Mouse (Mus musculus): ENCODE measurements around the gene Lsamp.
A peak's percentile ranks its signal among the peaks of the same experiment; 100 is the strongest.

The Lsamp gene

DNA sequence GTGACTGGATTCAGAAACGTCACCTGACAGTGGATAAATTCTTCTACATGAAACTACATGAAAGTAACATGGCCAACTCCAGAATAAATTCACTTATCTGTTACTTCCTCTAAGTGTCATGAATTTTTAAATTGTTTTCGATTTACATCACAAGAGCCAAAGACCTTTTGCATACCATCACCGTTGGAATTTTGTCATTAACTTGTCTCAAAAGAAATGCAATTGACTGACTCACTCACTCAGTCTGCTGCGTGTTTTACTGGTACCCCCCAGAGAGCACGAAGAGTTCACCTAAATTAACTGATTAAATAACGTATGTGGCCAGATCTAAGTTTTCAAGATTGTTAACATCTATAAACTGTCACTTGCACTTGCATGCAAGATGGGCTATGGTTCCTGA is 672.7 kb downstream of the Lsamp start:
- no peak for DNase-seq (ENCODE audit: low read depth, low spot score)

DNA sequence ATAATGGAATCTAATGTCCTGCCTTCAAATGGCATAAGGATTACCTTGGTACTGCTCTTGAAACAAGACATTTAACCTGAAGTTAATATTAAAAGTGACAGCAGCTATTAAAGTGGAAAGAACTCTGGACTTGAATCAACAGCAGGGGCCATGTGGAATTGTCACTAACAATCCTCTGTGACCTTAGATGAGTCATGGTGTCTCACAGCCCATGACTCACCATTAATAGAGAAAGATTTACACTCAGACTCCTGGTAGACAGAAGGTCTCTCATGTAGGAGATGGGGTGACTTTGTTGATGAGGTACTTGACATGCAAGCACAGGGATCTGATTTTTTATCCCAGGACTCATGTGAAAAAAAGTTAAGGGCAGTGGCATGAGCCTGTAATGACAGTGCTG is 701.4 kb downstream of the Lsamp start:
- DNase-seq (ENCODE audit: low read depth, low spot score): no peak

DNA sequence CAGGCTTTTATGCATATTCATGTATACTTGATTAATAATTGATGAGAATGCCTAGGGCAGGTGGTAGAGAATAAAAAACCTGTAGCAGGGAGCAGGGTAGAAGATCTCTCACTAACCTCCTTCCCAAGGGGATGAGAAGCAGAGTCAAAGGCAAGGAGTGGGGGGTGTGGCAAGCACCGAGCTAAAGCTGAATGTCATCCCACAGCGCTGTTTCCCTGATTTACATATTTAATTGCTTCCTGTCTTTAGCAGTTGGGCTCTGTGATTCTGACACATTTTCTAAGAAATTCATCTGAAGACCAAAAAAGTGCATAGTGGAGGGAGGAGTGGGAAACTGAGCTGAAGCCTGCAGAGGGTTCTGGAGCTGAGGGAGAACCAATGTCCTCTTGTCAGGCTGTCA is 708.1 kb downstream of the Lsamp start:
- no peak for DNase-seq (ENCODE audit: low read depth, low spot score)

DNA sequence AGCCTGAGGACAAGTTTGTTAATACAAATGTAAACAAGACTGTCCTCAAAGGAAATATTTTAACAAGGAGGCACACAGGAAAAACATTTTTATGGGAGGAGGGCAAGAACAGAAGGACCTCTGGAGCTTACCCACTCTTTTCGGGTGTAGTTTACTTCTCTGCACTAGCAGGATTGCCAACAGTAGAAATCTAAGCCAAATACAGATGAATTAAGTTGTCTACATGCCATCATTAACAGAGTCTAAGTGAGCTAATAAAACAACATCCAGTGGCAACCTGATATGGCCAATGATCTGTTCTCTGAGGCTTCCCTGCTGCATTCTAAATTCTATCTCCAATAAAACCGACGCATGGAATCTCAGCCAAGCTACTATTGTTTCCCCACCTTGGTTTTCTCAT is 713.1 kb downstream of the Lsamp start:
- DNase-seq (ENCODE audit: low read depth, low spot score): no peak

DNA sequence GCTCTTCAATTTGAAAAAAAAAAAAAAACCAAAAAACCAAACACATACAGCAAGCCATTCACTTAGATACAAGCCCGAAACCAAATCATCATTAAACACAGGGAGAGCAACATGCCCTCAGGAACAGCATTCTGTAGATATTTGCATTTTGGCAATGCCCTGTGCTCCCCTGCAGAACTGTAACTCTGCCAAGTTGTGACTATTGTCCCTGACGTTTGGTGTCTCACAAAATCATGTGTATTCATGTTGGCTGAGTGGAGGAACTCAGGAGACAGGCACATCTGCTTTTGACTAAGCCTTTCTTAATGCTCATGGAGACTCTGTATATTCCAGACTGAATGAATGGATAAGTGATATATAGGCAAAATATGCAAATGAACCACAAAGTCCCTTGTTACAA is 724.4 kb downstream of the Lsamp start:
- DNase-seq (ENCODE audit: low read depth, low spot score): no peak

DNA sequence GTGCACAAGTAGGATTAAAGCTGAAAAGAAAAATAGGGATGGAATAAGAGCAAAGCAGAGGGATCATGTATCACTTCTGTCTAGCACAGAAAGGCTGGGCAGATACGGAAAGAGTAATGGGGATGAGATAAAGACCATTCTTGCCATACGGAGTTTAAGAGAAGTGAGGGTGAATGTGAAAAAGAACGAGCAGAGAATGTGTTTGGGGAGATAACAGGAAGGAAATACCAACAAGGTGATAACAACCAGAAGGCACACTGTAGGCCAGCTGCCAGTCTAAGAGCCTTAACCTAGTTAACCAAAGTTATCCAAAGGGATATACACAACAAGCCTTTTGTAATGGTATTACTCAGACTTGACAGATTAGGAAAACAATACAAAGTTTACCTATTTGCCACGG is 725.4 kb downstream of the Lsamp start:
- no peak for DNase-seq (ENCODE audit: low read depth, low spot score)

DNA sequence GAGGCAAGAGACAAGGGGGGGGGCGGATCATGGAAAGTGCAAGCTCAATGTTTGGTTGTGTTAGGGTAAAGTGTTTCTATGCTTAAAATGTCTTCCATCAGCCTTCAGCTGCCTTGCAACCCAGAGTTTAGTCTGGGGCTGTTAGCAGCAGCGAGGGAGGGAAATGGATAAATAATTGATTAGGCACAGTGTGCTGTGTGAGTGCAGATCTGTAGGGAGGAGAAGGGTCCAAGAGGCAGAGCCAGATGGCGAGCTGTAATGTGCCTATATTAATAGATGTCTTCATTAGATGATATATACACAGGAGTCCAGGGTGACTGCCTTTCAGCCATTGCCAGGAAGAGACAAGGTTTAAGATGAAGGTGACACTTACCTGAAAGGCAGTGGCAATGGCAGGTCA is 725.9 kb downstream of the Lsamp start:
- no peak for DNase-seq (ENCODE audit: low read depth, low spot score)

DNA sequence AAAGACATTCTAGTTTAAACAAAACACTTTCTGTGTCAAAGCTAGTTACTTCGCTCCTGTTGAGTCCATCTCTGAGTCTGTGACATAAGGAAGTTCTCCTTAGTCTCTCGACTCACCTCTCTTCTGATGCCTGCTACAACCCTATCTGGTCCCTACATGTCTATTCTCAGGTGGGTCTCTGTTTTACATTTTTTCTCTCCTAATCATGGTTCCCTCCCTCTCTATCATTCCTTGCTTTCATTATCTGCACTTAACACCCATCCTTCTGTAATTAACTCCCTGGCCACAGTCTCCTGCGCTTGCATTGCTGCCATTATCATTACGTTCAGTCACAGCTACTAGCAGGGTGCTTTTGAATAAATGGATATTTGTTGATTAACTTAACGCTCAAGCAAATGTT is 726.3 kb downstream of the Lsamp start:
- no peak for DNase-seq (ENCODE audit: low read depth, low spot score)

DNA sequence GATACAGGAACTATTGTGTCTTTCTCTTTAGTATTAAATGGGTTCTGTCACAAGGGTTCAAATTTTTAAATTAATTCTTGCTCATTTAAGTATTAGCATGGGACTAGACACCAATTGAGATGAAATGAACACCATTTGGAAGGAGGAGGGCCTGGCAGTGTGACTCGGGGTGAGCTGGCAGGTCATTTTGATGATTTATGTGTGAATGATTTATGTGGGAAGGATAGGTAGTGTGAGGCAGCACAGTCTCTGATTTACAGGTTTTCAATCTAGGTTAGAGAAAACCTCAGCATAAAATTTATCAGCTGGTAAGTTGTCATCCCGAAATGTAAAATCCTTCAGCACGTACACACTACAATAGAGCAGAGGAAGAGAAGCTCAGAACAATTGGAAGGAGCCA is 729.6 kb downstream of the Lsamp start:
- DNase-seq (ENCODE audit: low read depth, low spot score): no peak

DNA sequence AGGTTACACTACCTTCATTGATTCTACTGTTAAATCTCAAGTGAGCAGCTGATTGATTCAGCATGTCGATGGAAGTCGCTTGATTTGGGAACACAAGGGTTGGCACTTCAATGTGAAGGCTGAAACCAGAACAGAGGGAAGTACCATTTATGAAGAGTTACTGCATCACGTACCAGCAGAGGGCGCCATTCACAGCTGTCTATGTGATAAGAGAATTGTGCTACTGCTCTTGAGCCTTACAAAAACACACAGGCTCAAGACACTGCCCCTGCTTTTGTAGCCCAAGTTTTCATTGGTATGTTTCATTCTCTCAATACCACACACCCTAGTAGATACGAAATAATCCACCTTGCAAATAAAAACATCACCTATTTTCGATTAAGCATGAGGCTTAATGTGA is 754.9 kb downstream of the Lsamp start:
- DNase-seq (ENCODE audit: low read depth, low spot score): peak; percentile 1

DNA sequence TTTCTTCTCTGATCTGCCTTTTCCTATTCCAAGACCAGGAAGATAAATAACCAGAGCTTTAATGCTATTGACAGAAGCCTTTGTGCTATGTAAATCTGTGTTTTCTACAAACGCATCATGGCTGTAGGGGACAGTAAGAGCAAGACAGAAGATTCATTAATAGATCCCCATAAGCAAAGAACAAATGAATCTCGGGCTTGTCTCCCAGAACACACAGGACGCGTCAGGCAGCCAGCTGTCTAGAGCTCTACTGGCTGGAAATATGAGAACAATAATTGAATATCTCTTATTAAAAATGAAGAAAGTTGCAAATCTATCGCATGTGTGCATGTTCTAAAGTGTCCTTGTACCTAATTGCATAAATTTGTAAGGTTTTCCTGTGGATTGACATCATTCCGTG is 755.6 kb downstream of the Lsamp start:
- no peak for DNase-seq (ENCODE audit: low read depth, low spot score)

DNA sequence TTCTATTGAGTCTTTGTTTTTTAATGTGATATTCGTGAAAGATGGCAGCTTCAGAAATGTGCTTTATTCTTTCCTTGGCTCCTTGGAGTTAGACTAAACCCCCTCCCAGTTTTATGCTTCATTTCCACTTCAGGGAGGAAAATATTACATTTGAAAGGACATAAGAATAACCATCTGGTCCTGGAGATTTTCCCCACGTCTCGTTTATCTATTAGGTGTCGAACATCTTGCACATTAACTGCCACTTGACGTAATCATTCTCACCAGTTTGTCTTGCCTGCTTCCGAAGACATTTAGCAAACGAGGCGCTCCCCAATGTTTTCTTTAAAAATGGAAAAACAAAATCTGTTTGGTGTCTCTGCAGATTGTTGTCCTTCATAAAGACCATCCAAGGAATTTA is 756.1 kb downstream of the Lsamp start:
- no peak for DNase-seq (ENCODE audit: low read depth, low spot score)

DNA sequence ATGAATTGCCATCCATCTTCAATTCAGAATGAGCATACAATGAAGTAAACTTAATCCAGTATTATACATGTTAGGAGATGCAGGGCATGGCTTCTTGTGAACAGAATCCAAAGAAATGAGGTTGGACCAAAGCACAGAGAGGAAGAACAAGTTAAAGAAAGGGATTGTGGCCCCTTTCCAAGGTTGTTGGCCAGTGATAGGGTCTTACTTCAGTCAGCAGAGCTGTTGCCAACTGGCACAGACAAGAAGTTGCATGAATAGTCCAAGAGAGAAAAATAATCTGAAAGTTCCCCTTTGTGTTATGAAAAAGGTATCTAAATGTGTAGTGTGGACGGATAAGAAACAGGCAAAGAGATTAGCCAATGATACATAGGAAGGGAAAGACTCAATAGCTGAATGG is 843.0 kb downstream of the Lsamp start:
- no peak for DNase-seq (ENCODE audit: low read depth, low spot score)

DNA sequence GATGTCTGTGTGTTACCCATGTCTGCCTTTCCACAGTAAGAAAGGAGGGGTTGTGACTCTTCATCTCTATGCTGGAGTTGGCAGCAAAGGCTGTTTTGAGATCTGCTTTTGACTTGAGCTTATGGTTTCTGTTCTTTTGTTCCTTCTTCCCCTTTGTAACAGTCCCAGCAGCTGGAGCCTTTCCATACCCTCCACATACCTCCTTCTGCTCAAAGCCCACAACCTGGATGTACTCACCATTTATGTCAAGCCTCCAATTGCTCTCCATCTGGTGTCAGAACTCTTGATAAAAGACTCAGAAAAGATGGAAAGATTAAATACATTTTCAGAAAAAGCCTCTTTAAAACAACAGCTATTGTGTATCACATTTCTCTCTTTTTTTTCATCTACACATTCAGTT is 847.4 kb downstream of the Lsamp start:
- no peak for DNase-seq (ENCODE audit: low read depth, low spot score)

DNA sequence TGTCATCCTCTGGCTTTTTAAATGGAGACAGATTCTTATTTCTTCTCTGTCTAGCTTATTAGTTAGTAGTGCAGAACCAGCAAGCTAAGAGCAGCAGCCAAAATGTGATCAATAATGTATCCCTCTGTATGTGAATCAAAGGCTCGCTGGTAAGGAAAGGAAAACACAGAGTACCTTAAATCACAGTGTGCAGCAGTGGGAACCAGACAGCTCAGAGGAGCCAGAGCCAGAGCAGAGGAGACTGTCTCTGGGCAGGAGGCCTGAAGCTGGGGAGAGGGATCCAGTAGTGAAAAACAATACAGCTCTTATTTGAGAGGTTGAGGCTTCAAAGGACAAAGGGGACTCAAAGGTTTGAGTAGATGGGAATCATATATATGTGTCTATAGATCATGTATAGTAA is 857.6 kb downstream of the Lsamp start:
- no peak for DNase-seq (ENCODE audit: low read depth, low spot score)

DNA sequence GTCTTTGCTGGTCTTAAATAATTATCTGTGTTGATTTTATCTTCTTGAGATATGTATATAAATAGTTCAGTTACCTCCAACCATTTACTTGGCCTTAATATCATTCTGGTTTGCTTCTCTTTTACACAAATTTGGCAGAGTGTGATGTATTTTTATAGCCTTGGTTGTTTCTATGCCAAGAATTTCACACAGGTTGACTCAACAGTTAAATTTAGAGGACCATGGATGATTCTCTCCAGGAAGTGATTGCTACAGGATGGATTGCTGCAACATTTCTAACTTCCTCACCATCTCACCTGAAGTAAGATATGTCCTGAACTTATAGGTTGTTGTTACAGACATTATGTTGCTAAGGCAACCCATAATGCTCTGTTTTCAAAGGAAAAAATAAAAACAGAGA is 882.6 kb downstream of the Lsamp start:
- no peak for DNase-seq (ENCODE audit: low read depth, low spot score)

DNA sequence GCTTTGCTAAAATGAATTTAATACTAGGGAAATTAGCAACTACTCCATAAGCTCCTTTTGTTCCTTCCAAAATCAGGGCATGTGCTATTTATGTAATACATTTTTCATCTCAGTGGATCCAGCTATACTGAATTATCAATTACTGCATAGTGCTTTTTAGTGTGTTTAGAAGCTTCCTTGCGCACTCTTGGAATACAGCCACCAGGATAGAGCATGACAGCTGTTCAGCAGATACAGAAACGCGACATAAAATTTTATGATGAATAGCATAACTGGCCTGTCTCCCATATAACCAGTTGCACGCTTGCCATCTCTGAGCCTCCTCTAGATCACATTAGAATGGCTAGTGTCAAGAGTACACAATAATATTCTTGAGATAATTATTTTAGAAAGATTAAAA is 894.1 kb downstream of the Lsamp start:
- DNase-seq (ENCODE audit: low read depth, low spot score): no peak

DNA sequence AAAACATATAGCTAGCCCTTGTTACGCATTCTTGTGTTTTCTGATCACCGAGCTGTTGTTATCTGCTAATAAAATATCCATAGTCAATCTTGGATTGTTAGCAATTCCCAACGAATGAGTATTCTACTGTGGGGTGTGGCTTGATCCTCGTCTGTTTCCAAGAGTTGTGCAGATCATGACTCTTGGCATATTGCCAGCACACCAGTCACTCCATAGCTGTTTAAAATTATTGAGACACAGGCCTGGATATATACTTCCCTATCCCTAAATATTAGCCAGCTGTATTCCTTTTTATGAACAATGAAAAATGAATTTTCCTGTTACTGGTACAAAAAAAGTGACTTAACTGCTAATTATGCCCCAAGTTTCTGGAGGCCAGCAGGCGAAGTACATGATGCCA is 897.8 kb downstream of the Lsamp start:
- no peak for DNase-seq (ENCODE audit: low read depth, low spot score)

DNA sequence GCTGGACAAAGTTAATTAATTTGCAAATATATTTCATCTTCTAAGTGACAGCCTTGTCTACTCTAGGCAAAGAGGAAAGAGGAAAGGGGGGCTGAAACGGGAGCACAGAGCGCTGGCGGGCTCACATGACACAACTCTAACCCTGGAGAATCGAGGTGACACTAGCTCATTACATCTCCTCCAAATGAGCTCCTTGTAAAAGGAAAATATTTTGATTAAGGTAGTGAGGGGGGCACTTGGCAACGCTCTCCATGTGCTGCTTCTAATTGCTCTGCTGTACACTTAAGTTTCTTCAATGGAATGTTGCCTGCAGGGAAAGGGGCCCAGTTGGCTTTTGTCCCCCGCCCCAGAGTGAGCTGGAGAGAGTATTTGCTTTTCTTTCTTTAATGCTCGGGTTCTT is 907.2 kb downstream of the Lsamp start:
- no peak for DNase-seq (ENCODE audit: low read depth, low spot score)

DNA sequence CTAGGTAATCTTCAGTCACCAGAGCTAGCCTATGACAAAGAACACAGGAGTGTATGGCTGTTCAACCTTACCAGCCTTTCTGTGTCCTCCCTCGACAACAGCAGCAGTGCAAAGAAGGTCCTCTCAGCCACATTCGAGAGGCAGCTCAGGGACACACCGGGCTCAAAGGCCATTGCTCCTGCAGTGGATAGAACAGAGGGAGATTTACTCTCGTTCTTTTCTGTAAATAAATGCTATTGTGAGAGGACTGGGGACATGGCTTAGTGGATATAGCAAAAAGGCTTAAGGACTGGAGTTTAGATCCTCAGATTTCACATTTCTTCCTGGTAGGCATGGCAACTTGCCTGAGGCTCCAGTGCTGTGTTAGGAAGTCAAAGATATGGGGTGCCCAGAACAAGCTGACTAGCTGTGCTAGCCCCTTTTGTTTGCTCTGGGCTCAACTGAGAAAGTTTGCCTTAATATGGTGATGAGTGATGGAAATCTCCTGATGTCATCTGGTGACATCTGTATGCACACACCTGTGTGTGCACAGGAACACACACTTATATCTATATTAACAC is 913.7 kb downstream of the Lsamp start:
- no peak for DNase-seq (ENCODE audit: low read depth, low spot score)

DNA sequence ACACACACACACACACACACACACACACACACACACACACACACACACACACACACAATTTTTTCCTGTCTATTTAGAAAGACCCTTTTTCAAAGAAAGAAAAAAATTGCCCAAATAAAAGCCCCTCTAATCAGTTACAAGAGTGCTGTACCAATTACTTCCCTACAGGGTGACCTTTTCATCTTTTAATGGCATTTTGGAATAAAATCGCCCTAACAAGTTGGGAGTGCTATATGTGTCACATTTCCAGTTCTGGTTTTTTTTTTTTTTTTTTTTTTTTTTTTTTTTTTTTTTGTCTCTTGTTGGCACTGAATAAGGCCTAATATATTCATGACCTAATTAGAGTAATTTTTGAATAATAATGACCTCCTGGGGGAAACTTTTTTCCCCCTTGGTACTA is 923.7 kb downstream of the Lsamp start:
- DNase-seq (ENCODE audit: low read depth, low spot score): no peak

DNA sequence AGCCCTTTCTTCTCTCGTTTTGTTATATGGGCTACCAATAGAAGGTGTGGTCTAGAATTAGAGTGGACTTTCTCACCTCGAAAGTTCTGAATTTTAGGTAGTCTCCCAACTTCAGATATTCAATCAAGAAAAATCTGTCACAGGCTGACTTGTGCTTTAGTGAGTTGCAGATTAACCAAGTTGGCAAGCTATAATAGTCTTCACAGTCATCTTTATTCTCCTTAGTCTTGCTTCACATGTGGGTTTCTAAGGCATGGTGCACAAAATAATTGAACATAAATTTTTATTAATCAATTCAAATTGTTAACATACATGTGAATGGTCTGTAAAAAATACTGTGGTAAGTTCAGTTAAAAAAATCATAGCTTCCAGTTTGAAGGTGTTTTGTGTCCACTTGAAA is 930.0 kb downstream of the Lsamp start:
- no peak for DNase-seq (ENCODE audit: low read depth, low spot score)

DNA sequence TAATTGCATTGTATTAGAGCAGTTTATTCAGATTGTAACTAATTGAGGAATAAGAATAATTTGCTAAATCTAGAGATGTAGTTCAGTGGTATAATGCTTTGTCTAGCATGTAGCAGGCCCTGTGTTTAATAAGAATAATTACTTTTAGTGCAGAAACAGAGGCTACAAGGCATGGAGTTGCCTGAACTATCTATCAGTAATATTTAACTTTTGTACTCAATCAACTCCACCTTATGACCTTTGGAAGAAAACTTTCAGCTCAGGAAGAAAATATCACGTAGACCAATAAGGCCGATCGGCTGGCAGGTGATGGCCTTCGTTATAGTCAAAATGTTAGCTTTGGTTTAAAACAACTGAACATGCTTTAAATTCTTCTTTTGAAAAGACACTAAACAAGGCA is 946.4 kb downstream of the Lsamp start:
- no peak for DNase-seq (ENCODE audit: low read depth, low spot score)

DNA sequence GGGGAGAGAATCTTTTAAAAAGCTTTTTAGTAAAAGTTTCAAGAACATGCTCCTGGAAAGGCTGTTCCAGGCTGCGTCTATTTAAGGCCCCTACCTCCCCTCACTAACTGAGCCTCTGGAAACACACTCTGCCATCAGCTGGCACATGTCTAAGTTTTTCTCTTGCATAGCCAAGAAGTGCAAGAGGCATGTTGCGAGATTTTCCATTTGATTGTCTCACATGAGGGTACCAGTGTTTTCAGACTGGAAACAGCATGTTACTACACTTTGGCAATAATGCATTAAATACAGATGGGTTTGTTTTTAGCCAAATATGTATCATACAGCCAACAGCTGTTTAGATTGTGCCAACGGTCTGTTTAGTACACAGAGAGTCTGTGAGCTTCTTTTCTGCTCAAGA is 958.1 kb downstream of the Lsamp start:
- DNase-seq (ENCODE audit: low read depth, low spot score): no peak

DNA sequence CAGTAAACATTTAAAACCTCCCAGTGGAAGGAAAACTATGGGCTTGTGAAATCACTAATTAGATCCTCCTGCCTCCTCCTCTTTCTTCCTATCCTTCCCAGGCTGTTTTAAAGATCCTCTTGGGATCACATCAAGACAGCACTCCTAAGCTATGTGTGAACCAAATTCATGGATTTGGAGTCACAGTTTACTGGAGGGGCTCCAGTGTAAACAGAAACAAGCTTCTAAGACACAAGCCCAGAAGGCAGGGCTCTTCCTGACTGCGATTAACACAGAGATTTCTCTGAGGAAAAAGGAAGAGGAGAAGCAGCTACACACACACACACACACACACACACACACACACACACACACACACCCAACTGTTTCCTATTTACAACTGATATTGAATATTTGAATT is 961.7 kb downstream of the Lsamp start:
- DNase-seq (ENCODE audit: low read depth, low spot score): no peak
